Mouse (Mus musculus) Patski (cell line): ENCODE results near the gene Cd300ld. TPM values are rescaled to one million over a fixed set of nuclear protein-coding genes. Genes with fewer than 3 reads are reported as not detected.

Source experiments
- ATAC-seq: fragments of 100-300 bp; one replicate; pipeline ENCODE4 v1.8.0; 2021
- CTCF ChIA-PET: fragments of 350-600 bp; sonication (Branson Sonifier 250); formaldehyde crosslinking; loops from one replicate; lab custom pipeline; 2022; ENCODE audit warnings: inconsistent platforms; lab: Charles Lee
- POLR2A ChIA-PET: fragments of 350-600 bp; sonication (Branson Sonifier 250); formaldehyde crosslinking; loops from one replicate; lab custom pipeline; 2022; ENCODE audit warnings: antibody characterized with exemption, inconsistent platforms; lab: Charles Lee
- DNase-seq: peaks from one replicate; pipeline ENCODE4 v3.0.0-alpha.2; 2011; ENCODE audit warnings: low read depth, low spot score
- H3K27me3 ChIP-seq: fragments of 371-371 bp; one replicate; pipeline ENCODE4 v1.5.1; 2021
- CTCF ChIP-seq: fragments of 100-300 bp; IDR thresholded peaks from one replicate; pipeline ENCODE4 v1.5.1; 2021
- in situ Hi-C: fragments of 300-500 bp; cut with MboI; formaldehyde crosslinking; loops from 3 replicates; pipeline ENCODE4 v1.11.1; 2018; ENCODE audit warnings: low pct_unique_long_range_greater_than_20kb, mixed read lengths
- polyA plus RNA-seq: library from polyadenylated mRNA; unstranded; gene quantifications from one replicate; pipeline ENCODE4 v1.2.3, GENCODE M21; 2021

Cd300ld gene
- polyA plus RNA-seq, 1 experiment from 2014 or later: 0.08 TPM

GRCm38 (mm10) chr11:114934144-114934543, 55.6 kb downstream of the Cd300ld start, which contains the start of gene Cd300lb:
Cd300lb (minus strand) TSS chr11:114934386.
- ATAC-seq (peak; percentile 44), DNase-seq (no peak)
- TF ChIP-seq CTCF: no peak
- no peaks in the 10 kb centered on the region for H3K27me3 ChIP-seq
- ChIA-PET CTCF (interaction anchor here (1.3 kb wide), 1 partner anchor 10 kb away, joined by 3 read pairs; no protein-coding TSS in a partner anchor), POLR2A (interaction anchor here (1.0 kb wide), 1 partner anchor 12 kb away, joined by 3 read pairs; no protein-coding TSS in a partner anchor)
- in situ Hi-C loops: no loop called here

- ATAC-seq: no peak
- H3K27me3 ChIP-seq: no peaks in the 10 kb centered on the region
- POLR2A ChIA-PET: interaction anchor here (1.0 kb wide), 1 partner anchor 12 kb away, joined by 3 read pairs; no protein-coding TSS in a partner anchor
- in situ Hi-C loops: no loop called here
- DNase-seq: no peak
- no peak for TF ChIP-seq CTCF
- CTCF ChIA-PET: interaction anchor here (1.3 kb wide), 1 partner anchor 9 kb away, joined by 3 read pairs; no protein-coding TSS in a partner anchor
These were observed 56.1 kb downstream of the Cd300ld start for GRCm38 (mm10) chr11:114933591-114933990.

Other genes with a start within 250 kb of the Cd300ld start
- gene Kif19a, start 224.5 kb downstream of the Cd300ld start, polyA plus RNA-seq: 0.49 TPM
- gene Btbd17, start 194.0 kb downstream of the Cd300ld start, polyA plus RNA-seq: 0.45 TPM
- gene Gpr142, start 191.0 kb downstream of the Cd300ld start, polyA plus RNA-seq: 0.12 TPM
- gene Gprc5c, start 138.8 kb downstream of the Cd300ld start, polyA plus RNA-seq: 234 TPM
- gene Cd300a, start 99.9 kb downstream of the Cd300ld start, polyA plus RNA-seq: 0.78 TPM
- 0.03 TPM for gene Cd300lb, start 55.5 kb downstream of the Cd300ld start, polyA plus RNA-seq
- not detected for gene Cd300c, start 20.8 kb downstream of the Cd300ld start, polyA plus RNA-seq
- 0.14 TPM for gene Cd300c2, start 12.0 kb upstream of the Cd300ld start, polyA plus RNA-seq
- gene Cd300ld2, start 26.3 kb upstream of the Cd300ld start, polyA plus RNA-seq: not detected
- gene Cd300ld4, start 37.1 kb upstream of the Cd300ld start, polyA plus RNA-seq: not detected
- gene Cd300ld5, start 47.8 kb upstream of the Cd300ld start, polyA plus RNA-seq: not detected
- not detected for gene Cd300ld3, start 58.5 kb upstream of the Cd300ld start, polyA plus RNA-seq
- 0.04 TPM for gene Cd300e, start 72.3 kb upstream of the Cd300ld start, polyA plus RNA-seq
- gene Rab37, start 101.5 kb upstream of the Cd300ld start, polyA plus RNA-seq: 0.35 TPM
- not detected for gene Cd300lf, start 144.1 kb upstream of the Cd300ld start, polyA plus RNA-seq
- gene Slc9a3r1, start 173.4 kb upstream of the Cd300ld start, polyA plus RNA-seq: 98.7 TPM
- 10.2 TPM for gene Tmem104, start 197.6 kb upstream of the Cd300ld start, polyA plus RNA-seq
- 28.0 TPM for gene Nat9, start 197.9 kb upstream of the Cd300ld start, polyA plus RNA-seq